Mouse (Mus musculus): ENCODE data around the gene Rasgrp3. TPM values are rescaled to one million over a fixed set of nuclear protein-coding genes. Genes with fewer than 3 reads are reported as not detected.

Gene Rasgrp3
- polyA plus RNA-seq, 1 experiment from 2014 or later, result 32.1 TPM

DNA sequence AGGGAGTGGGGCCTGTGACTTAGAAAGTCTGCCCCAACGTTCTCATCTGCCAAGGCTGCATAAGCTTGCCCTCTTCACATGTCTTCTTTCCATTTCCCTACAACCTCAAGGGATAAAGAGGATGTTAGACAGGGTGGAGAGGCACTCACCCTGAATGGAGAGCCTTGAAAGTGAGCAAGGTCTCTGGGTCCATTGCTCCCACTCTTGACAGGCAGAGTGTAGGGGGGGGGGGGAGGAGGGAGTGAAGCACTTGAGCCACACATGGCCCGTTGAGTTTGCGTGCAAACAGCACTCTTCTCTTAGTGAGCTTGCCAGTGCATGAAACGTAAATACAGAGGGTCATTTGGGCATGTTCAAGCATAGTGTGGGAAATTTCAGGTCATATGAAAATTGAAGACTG, 59.5 kb downstream of the Rasgrp3 start:
- peak; percentile 54; the same call in 1 of the 2 replicates for ATAC-seq
- no peaks in the 10 kb centered on the region for H3K36me3 ChIP-seq (ENCODE audit: insufficient read depth, low read length)
- TF ChIP-seq CTCF (IDR thresholded peaks at IDR 0.05) (no peak), EP300 (IDR thresholded peaks at IDR 0.05) (no peak)
- WGBS, result 51% methylated on average over 4 of the region's 4 CpGs
- DNase-seq (ENCODE audit: low spot score), result no peak
- H3K4me2 ChIP-seq (replicated peaks; ENCODE audit: low read depth, low read length), result no peak overlapping the region
- H3K4me3 ChIP-seq (ENCODE audit: low read depth, low read length), result no peak overlapping the region
- H3K27me3 ChIP-seq (replicated peaks; ENCODE audit: insufficient read depth, low read length), result no peaks in the 10 kb centered on the region
- no peaks in the 10 kb centered on the region for H3K4me1 ChIP-seq (ENCODE audit: insufficient read depth, low read depth, low read length)
- H3K27ac ChIP-seq (ENCODE audit: low read length), result no peak overlapping the region
- H3K9me3 ChIP-seq (ENCODE audit: low read length), result no peaks in the 10 kb centered on the region
- no peak overlapping the region for H3K9ac ChIP-seq (replicated peaks; ENCODE audit: low read depth)

DNA sequence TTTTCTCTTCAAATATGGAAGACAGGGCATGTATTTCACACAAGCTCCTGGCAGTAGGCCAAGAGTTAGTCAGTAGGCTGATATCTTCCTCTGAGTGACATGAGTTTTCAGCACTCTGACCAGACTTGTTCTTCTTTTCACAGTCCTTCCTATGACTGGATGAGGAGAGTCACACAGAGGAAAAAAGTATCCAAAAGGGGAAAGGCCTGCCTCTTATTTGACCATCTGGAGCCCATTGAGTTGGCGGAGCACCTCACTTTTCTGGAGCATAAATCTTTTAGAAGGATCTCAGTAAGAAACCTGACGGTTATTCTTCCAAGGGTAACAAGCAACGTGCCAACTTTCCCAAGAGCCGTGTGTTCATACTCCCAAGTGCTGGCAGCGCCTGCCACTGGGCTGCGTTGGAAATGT, 62.5 kb downstream of the Rasgrp3 start:
- Histone ChIP-seq H3K27ac (ENCODE audit: low read length) (no peak overlapping the region), H3K36me3 (ENCODE audit: insufficient read depth, low read length) (no peaks in the 10 kb centered on the region), H3K9ac (replicated peaks; ENCODE audit: low read depth) (no peak overlapping the region), H3K4me3 (ENCODE audit: low read depth, low read length) (no peak overlapping the region), H3K27me3 (replicated peaks; ENCODE audit: insufficient read depth, low read length) (no peaks in the 10 kb centered on the region), H3K4me1 (ENCODE audit: insufficient read depth, low read depth, low read length) (no peaks in the 10 kb centered on the region), H3K9me3 (ENCODE audit: low read length) (no peaks in the 10 kb centered on the region), H3K4me2 (replicated peaks; ENCODE audit: low read depth, low read length) (no peak overlapping the region)
- no peak for TF ChIP-seq EP300 (IDR thresholded peaks at IDR 0.05)
- no peak for TF ChIP-seq CTCF (IDR thresholded peaks at IDR 0.05)
- no peak for DNase-seq (ENCODE audit: low spot score)
- WGBS, result 84% methylated on average over 6 of the region's 6 CpGs
- ATAC-seq, result no peak

DNA sequence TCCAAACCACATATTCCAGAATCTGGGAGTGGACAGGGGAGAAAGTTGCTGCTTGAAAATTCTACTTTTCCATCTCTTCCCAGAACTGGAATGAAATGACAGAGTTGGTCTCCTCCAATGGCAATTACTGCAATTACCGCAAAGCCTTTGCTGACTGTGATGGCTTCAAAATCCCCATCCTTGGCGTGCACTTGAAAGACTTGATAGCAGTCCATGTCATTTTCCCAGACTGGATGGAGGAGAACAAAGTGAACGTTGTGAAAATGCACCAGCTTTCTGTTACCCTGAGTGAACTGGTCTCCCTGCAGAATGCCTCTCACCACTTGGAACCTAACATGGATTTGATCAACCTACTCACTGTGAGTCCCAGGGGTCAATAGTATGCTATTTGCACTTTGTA, 67.3 kb downstream of the Rasgrp3 start:
- Histone ChIP-seq H3K4me2 (replicated peaks; ENCODE audit: low read depth, low read length) (no peak overlapping the region), H3K27ac (ENCODE audit: low read length) (no peak overlapping the region), H3K4me1 (ENCODE audit: insufficient read depth, low read depth, low read length) (no peaks in the 10 kb centered on the region), H3K36me3 (ENCODE audit: insufficient read depth, low read length) (no peaks in the 10 kb centered on the region), H3K27me3 (replicated peaks; ENCODE audit: insufficient read depth, low read length) (no peaks in the 10 kb centered on the region), H3K9ac (replicated peaks; ENCODE audit: low read depth) (no peak overlapping the region), H3K4me3 (ENCODE audit: low read depth, low read length) (no peak overlapping the region), H3K9me3 (ENCODE audit: low read length) (no peaks in the 10 kb centered on the region)
- 88% methylated on average over 3 of the region's 3 CpGs for WGBS
- TF ChIP-seq EP300 (IDR thresholded peaks at IDR 0.05), result no peak
- DNase-seq (ENCODE audit: low spot score), result no peak
- no peak for ATAC-seq

DNA sequence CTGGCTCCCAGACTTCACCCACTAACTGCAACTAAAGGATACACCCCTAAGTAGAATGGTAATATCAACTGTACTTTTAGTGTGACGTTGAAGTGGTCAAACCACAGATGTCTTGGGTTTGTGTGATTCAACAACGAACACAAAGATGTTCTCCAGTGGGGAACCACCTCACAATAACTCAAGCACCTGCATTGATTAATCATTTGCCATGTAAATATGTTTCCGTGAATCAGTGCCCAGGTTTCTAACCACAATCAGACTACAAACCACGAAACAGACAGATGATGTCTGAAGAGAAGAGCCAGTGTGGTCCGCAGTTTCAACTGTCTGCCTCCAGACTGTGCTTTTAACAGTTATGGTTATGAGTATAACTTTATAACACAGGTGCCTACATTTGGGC, 69.4 kb downstream of the Rasgrp3 start:
- DNase-seq (ENCODE audit: low spot score), result no peak
- Histone ChIP-seq H3K27me3 (replicated peaks; ENCODE audit: insufficient read depth, low read length) (no peaks in the 10 kb centered on the region), H3K4me2 (replicated peaks; ENCODE audit: low read depth, low read length) (no peak overlapping the region), H3K9ac (replicated peaks; ENCODE audit: low read depth) (no peak overlapping the region), H3K9me3 (ENCODE audit: low read length) (no peaks in the 10 kb centered on the region), H3K36me3 (ENCODE audit: insufficient read depth, low read length) (no peaks in the 10 kb centered on the region), H3K27ac (ENCODE audit: low read length) (no peak overlapping the region), H3K4me1 (ENCODE audit: insufficient read depth, low read depth, low read length) (no peaks in the 10 kb centered on the region), H3K4me3 (ENCODE audit: low read depth, low read length) (no peak overlapping the region)
- ATAC-seq, result no peak
- TF ChIP-seq CTCF (IDR thresholded peaks at IDR 0.05), result no peak
- TF ChIP-seq EP300 (IDR thresholded peaks at IDR 0.05), result no peak
- whole genome bisulfite sequencing, result 83% methylated on average over 5 of the region's 5 CpGs

DNA sequence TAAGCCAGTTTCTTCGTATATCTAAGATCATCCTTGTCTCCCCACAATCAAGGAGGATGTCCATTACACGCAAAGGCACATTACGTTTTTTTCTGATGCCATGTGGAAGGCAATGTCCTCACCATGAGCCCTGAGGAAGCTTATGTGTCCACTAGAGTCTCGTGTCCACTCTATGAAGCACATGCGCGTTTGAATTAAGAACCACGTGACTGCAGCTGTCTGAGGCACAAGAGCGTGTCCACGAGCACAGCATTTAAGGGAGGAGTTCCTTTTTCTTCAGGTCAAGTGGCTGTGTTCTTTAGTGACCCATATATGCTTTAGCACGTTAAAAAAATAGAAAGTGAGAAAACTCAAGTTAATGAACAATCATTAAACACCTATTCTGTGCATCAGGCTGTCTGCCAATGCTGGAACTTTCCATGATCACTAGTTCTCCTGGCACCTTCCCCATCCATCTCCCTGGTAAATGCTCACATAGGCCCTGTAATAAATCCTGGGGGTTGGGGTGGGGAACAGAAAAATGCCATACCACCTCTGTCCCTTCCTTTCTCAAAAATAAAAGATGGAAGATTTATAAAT, 70.5 kb downstream of the Rasgrp3 start:
- Histone ChIP-seq H3K27ac (ENCODE audit: low read length) (no peak overlapping the region), H3K4me3 (ENCODE audit: low read depth, low read length) (no peak overlapping the region), H3K4me2 (replicated peaks; ENCODE audit: low read depth, low read length) (no peak overlapping the region), H3K27me3 (replicated peaks; ENCODE audit: insufficient read depth, low read length) (no peaks in the 10 kb centered on the region), H3K9ac (replicated peaks; ENCODE audit: low read depth) (no peak overlapping the region), H3K4me1 (ENCODE audit: insufficient read depth, low read depth, low read length) (no peaks in the 10 kb centered on the region), H3K36me3 (ENCODE audit: insufficient read depth, low read length) (no peaks in the 10 kb centered on the region), H3K9me3 (ENCODE audit: low read length) (no peaks in the 10 kb centered on the region)
- ATAC-seq (no peak), DNase-seq (ENCODE audit: low spot score) (no peak)
- no peak for TF ChIP-seq CTCF (IDR thresholded peaks at IDR 0.05)
- TF ChIP-seq EP300 (IDR thresholded peaks at IDR 0.05), result no peak
- WGBS, result 74% methylated on average over 10 of the region's 10 CpGs

DNA sequence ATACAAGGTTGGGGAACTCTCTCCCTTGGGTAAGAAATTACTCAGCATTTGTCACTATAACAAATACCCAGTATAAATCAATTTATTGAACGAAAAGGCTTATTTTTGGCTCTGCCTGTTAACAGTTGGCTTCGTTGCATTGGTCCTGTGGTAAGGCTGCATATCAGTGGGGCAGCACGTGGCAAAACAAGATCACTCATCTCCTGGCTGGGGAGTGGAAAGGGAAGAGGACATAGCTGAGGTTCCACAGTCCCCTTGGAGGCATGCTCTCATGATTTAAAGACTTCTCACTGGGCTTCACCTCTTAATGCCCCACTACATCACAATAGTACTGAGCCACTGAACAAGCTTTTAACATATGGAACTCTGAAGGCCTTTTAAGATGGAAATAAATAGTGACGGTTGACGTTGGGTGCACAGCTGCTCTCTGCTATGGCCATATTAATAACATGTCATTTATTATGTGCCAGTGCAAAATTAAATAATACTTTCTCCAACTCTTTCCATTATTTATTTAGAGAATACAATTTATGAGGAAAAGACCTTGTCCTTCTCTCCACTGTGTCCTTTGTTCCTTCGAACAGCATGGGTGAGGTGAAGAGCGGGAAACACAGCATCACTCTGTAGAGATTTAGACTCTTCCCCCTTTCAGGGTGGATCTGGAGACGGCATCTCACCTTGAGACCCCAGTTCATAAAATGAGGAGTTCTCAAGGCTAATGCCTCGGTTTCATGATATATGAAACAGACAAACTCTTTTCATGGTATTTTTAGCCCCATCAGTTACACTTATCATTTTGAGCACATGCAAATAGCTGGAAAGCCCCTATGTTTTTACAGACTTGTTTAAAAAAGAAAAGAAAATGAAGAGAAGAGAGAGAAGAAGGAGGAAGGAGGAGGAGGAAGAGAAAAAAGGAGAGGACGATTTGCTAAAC, 71.3 kb downstream of the Rasgrp3 start:
- TF ChIP-seq EP300 (IDR thresholded peaks at IDR 0.05), result no peak
- TF ChIP-seq CTCF (IDR thresholded peaks at IDR 0.05), result no peak
- Histone ChIP-seq H3K27ac (ENCODE audit: low read length) (no peak overlapping the region), H3K27me3 (replicated peaks; ENCODE audit: insufficient read depth, low read length) (no peaks in the 10 kb centered on the region), H3K9ac (replicated peaks; ENCODE audit: low read depth) (no peak overlapping the region), H3K4me1 (ENCODE audit: insufficient read depth, low read depth, low read length) (no peaks in the 10 kb centered on the region), H3K4me3 (ENCODE audit: low read depth, low read length) (no peak overlapping the region), H3K36me3 (ENCODE audit: insufficient read depth, low read length) (no peaks in the 10 kb centered on the region), H3K9me3 (ENCODE audit: low read length) (no peaks in the 10 kb centered on the region), H3K4me2 (replicated peaks; ENCODE audit: low read depth, low read length) (no peak overlapping the region)
- DNase-seq (ENCODE audit: low spot score), result no peak
- WGBS, result 76% methylated on average over 10 of the region's 10 CpGs
- no peak for ATAC-seq

Measured in lung, postnatal 0 days (tissue).